Mouse (Mus musculus) heart, embryonic 15.5 days (tissue): ENCODE measurements around the gene Rap1gds1. TPM values are rescaled to one million over a fixed set of nuclear protein-coding genes. Genes with fewer than 3 reads are reported as not detected.

ENCODE experiments used
- ATAC-seq: fragments of 200-750 bp; cut with Nextera tagmentation; replicated peaks from 2 replicates; pipeline ENCODE4 v1.8.0; 2017; ENCODE audit warnings: low read depth, moderate TSS enrichment; ENCODE audit not compliant: insufficient number of reproducible peaks, insufficient read depth, low FRiP score
- H3K27ac ChIP-seq: fragments of 300-500 bp; sonication (generic); 2 replicates; pipeline ENCODE4 v1.5.1; 2015; ENCODE audit warnings: mild to moderate bottlenecking, inconsistent platforms
- H3K27me3 ChIP-seq: fragments of 300-500 bp; sonication (generic); 2 replicates; pipeline ENCODE4 v1.6.1; 2015; ENCODE audit warnings: inconsistent platforms
- H3K36me3 ChIP-seq: fragments of 300-500 bp; sonication (generic); 2 replicates; pipeline ENCODE4 v1.6.1; 2015; ENCODE audit warnings: mild to moderate bottlenecking, inconsistent platforms
- H3K4me1 ChIP-seq: fragments of 300-500 bp; sonication (generic); replicated peaks from 2 replicates; pipeline ENCODE4 v1.6.1; 2015; ENCODE audit warnings: inconsistent platforms
- H3K4me2 ChIP-seq: fragments of 300-500 bp; sonication (generic); 2 replicates; pipeline ENCODE4 v1.6.1; 2015; ENCODE audit warnings: inconsistent platforms, mild to moderate bottlenecking, moderate library complexity
- H3K4me3 ChIP-seq: fragments of 300-500 bp; sonication (generic); 2 replicates; pipeline ENCODE4 v1.5.1; 2015; ENCODE audit warnings: mild to moderate bottlenecking, inconsistent platforms
- H3K9ac ChIP-seq: fragments of 300-500 bp; sonication (generic); 2 replicates; pipeline ENCODE4 v1.6.1; 2015; ENCODE audit warnings: mild to moderate bottlenecking, inconsistent platforms
- H3K9me3 ChIP-seq: fragments of 300-500 bp; sonication (generic); replicated peaks from 2 replicates; pipeline ENCODE4 v1.6.1; 2016; ENCODE audit warnings: inconsistent platforms
- WGBS: fragments of 180-500 bp; shearing (Covaris S2); methylation state at CpG from one replicate; pipeline ENCODE4 v1.1.7; 2015; ENCODE audit warnings: mixed read lengths; 5-methylcytosine and 5-hydroxymethylcytosine counted together
- polyA plus RNA-seq: library from polyadenylated mRNA; unstranded; fragments of >200 nt; fragmentation: Nextera tagmentation; extraction: Ambion mirVana; gene quantifications from 2 replicates; pipeline ENCODE4 v1.2.1, GENCODE M21; 2015

Rap1gds1 gene
- polyA plus RNA-seq, 1 experiment from 2014 or later, result 49.8 TPM

DNA sequence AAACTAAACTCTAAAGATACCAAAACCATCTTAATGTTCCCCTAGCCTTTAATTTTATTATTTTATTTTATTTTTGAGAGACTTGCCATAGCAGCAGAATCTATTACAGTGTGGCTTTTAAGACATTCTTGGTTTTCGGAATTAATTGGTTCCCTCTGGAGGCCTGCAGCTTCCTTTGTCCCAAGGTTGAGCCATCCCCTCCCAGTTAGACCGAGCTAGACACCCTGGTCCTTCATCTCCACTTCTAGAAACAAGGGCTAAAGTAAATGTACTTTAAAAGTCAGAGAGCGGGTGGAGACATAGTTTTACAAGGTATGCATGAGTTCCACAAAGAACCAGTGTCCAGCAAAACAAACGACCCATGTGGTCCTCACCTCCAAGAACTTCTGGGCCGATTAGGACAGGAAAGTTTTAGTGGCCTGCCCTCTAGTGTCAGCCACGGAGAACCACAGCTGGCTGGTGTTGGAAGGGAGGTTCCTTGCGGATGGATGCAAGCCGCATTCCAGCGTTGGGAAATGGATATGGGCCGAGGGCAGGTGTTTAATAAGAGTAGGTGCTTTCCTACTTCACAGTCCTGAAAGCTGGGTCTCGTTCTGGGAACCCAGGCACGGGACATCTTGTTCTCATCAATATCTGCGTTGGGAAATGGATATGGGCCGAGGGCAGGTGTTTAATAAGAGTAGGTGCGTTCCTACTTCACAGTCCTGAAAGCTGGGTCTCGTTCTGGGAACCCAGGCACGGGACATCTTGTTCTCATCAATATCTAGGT lies 168.7 kb downstream of the Rap1gds1 start:
- H3K9me3 ChIP-seq, result no peaks in the 10 kb centered on the region
- peak; percentile 51; the same call in 1 of the 2 replicates for ATAC-seq
- no peak overlapping the region for H3K4me3 ChIP-seq
- no peaks in the 10 kb centered on the region for H3K36me3 ChIP-seq
- H3K9ac ChIP-seq, result no peak overlapping the region
- 0 out of 2 replicates have a peak, but pooled peaks cover 3% of the 10 kb centered on the region for H3K4me1 ChIP-seq
- peak overlapping the region; percentile 72 for H3K27ac ChIP-seq
- 29% methylated on average over 17 of the region's 17 CpGs for WGBS
- H3K4me2 ChIP-seq, result no peak overlapping the region
- H3K27me3 ChIP-seq, result no peaks in the 10 kb centered on the region

DNA sequence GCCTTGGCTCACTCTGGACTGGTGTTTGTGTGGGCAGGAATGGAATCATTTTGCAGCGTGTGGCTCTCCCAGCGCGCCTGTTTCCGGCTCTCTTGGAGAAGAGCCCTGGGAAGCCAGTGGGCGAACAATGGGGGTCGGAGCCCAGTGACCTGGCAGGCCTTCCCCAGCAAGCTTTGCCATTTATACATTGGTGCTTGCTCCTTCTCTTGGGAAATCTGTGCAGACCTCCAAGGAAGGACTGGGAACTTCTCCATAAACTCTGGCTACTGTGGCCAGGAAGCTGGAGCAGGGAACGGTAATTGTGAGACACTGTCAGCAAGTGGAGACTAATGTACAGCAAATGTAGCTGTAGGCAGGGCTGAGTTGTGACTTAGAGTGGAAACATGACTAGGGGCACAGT lies 169.3 kb downstream of the Rap1gds1 start:
- Histone ChIP-seq H3K4me1 (0 out of 2 replicates have a peak, but pooled peaks cover 3% of the 10 kb centered on the region), H3K9me3 (no peaks in the 10 kb centered on the region), H3K27me3 (no peaks in the 10 kb centered on the region), H3K4me2 (no peak overlapping the region), H3K36me3 (no peaks in the 10 kb centered on the region), H3K27ac (peak overlapping the region; percentile 72), H3K4me3 (no peak overlapping the region), H3K9ac (no peak overlapping the region)
- 69% methylated on average over 7 of the region's 7 CpGs for WGBS
- ATAC-seq, result 0 out of 2 replicates have a peak, but pooled peaks have one; percentile 19

DNA sequence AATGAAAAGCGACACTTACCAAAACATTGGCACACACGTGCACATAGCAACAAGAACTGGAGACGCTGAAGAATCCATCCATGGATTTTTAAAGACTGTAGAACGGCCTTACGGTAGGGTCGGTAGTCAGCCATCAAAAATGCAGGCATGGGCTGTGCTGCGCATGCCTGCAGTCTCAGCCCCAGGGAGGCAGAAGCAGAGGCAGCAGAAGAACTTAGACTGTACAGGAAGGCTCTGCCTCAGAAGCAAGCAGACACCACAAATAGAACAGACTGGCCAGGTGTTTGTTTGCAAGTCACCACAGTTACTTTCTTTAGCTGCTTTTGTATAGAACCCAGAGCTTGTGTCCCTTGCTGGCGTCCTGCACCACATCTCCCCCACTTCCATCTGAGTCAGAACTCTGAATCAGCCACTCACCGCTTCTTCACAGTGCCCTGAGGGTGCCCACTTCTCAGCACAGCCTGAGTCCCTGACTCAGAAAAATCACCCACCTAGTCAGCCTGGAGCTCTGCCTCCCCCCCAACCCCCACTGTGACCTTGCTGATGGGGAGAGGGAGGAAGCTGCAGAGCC lies 174.3 kb downstream of the Rap1gds1 start:
- WGBS, result 62% methylated on average over 9 of the region's 9 CpGs
- no peak overlapping the region for H3K27ac ChIP-seq

DNA sequence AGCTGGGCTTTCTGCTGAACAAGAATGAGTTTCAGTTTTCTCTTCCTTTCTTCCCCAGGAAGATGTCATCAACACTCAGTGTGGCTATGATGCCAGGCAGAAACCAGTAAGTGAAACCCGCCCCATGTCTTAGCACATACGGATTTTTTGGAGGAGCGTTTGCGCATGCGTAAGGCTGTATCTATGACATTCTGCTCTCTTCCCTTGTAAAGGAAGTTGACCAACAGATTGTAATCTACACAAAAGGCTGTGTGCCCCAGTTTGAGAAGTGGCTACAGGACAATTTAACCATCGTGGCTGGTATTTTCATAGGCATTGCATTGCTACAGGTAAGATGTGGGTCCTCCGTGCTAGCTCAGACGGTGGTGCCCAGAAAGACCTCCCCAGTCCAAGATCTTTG lies 176.9 kb downstream of the Rap1gds1 start:
- no peaks in the 10 kb centered on the region for H3K9me3 ChIP-seq
- WGBS, result 84% methylated on average over 8 of the region's 8 CpGs
- H3K4me3 ChIP-seq, result no peak overlapping the region

More for the DNA sequence above, 174.3 kb downstream of the Rap1gds1 start:
- Histone ChIP-seq H3K27me3 (no peaks in the 10 kb centered on the region), H3K4me2 (no peak overlapping the region), H3K9ac (no peak overlapping the region), H3K4me1 (0 out of 2 replicates have a peak, but pooled peaks cover 6% of the 10 kb centered on the region), H3K9me3 (no peaks in the 10 kb centered on the region), H3K36me3 (no peaks in the 10 kb centered on the region), H3K4me3 (no peak overlapping the region)
- ATAC-seq, result no peak

DNA sequence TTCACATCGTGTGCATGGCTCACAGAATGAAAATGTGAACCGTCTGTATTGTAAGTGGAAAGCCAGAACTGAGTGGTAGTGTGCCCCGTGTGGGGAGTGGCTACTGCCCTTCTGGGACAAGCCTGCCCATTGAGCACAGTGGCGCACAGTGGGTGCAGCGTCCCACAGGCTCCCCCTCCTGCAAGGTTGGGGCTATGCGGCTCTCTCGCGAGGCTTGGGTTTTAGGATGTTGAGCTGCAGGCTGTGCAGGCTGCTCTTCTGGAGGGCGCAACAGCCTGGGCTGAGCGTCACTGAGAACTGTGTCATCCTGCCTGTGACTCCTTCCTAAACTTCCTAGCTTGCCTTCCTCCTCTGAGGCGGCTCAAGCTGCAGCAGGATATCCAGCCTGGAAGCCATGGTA lies 177.5 kb downstream of the Rap1gds1 start:
- Histone ChIP-seq H3K36me3 (no peaks in the 10 kb centered on the region), H3K4me3 (no peak overlapping the region), H3K9ac (no peak overlapping the region), H3K27ac (no peak overlapping the region), H3K9me3 (no peaks in the 10 kb centered on the region), H3K4me1 (peaks cover 12% of the 10 kb centered on the region), H3K27me3 (no peaks in the 10 kb centered on the region), H3K4me2 (no peak overlapping the region)
- ATAC-seq, result no peak
- 80% methylated on average over 11 of the region's 11 CpGs for WGBS

More for the DNA sequence above, 176.9 kb downstream of the Rap1gds1 start:
- no peak for ATAC-seq
- no peak overlapping the region for H3K27ac ChIP-seq
- H3K36me3 ChIP-seq, result no peaks in the 10 kb centered on the region
- H3K9ac ChIP-seq, result no peak overlapping the region
- H3K27me3 ChIP-seq, result no peaks in the 10 kb centered on the region
- H3K4me2 ChIP-seq, result no peak overlapping the region
- peaks cover 11% of the 10 kb centered on the region for H3K4me1 ChIP-seq

DNA sequence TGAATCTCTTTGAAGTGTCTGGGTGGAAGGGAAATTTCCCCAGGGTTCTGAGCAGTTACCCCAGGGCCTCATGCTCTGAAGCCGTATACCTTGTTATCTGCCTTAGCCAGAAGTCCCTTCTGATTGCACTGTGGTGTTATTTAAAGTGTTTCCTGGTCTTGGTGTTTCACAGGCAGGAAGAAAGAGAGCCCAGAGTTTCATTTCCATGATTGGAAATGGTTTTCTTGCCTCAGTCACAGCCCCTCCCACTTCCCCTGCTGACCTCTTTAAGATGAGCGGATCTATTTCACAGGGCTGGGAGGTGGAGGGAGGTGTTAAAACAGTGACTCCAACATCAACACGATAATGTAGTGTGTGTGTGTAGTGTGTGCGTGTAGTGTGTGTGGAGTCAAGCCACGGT lies 181.5 kb downstream of the Rap1gds1 start:
- H3K27me3 ChIP-seq, result no peaks in the 10 kb centered on the region
- WGBS, result 26% methylated on average over 5 of the region's 5 CpGs
- ATAC-seq, result no peak; the same call in 1 of the 2 replicates
- peaks cover 12% of the 10 kb centered on the region for H3K4me1 ChIP-seq
- H3K36me3 ChIP-seq, result no peaks in the 10 kb centered on the region
- H3K4me3 ChIP-seq, result no peak overlapping the region
- no peak overlapping the region for H3K9ac ChIP-seq
- H3K4me2 ChIP-seq, result no peak overlapping the region
- H3K9me3 ChIP-seq, result no peaks in the 10 kb centered on the region
- H3K27ac ChIP-seq, result no peak overlapping the region

DNA sequence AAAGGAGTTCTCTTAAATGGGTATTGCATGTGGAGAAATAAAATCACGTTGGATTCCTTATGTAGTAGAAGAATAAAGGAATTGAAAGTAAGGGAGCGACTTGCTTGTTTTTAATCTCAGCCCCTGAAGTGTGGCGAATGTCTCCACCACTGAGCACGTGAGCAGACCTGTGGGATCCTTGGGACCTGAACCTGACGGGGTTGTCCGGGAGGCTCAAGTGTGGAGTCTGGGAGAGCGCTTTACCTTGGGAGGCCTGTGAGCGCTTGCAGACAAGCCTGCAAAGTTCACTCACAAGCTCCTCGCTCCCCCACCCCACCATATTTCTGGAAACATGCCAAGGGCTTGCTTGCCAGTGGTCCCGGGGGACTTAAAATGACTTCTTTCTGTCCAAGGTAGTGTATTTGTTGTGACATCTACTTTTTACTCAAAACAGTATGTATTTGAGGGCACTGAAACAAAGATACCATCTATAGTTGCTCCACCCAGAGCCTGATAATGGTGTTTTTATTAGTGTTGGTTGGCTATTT lies 185.2 kb downstream of the Rap1gds1 start:
- Histone ChIP-seq H3K36me3 (no peaks in the 10 kb centered on the region), H3K4me2 (no peak overlapping the region), H3K4me3 (no peak overlapping the region), H3K27ac (0 out of 2 replicates have a peak overlapping the region, but pooled peaks have one; percentile 9), H3K9me3 (no peaks in the 10 kb centered on the region), H3K27me3 (no peaks in the 10 kb centered on the region), H3K9ac (no peak overlapping the region), H3K4me1 (peaks cover 12% of the 10 kb centered on the region)
- no peak for ATAC-seq
- 54% methylated on average over 10 of the region's 10 CpGs for WGBS

DNA sequence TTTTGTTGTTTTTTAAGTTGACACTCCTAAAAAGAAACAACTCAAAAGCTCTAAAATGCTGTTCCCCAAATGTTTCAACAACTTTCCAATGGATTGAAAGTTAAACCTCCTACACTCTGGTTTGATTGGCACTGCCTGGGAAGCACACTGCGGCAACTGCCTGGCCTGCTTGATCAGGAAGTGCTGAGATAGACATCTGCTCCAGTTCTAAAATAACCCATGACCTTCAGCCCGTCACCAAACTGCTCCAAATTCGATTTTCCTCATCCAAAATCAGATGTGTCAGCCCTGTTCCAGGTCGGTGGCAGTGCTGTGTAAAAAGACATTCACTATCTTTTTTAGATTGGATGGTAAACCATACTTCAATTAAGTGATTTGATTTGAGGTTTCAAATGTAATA lies 185.8 kb downstream of the Rap1gds1 start:
- ATAC-seq, result no peak
- Histone ChIP-seq H3K27me3 (no peaks in the 10 kb centered on the region), H3K9ac (no peak overlapping the region), H3K4me2 (no peak overlapping the region), H3K27ac (0 out of 2 replicates have a peak overlapping the region, but pooled peaks have one; percentile 9), H3K4me1 (peaks cover 12% of the 10 kb centered on the region), H3K4me3 (no peak overlapping the region), H3K36me3 (no peaks in the 10 kb centered on the region), H3K9me3 (no peaks in the 10 kb centered on the region)
- 40% methylated on average over 4 of the region's 4 CpGs for WGBS

DNA sequence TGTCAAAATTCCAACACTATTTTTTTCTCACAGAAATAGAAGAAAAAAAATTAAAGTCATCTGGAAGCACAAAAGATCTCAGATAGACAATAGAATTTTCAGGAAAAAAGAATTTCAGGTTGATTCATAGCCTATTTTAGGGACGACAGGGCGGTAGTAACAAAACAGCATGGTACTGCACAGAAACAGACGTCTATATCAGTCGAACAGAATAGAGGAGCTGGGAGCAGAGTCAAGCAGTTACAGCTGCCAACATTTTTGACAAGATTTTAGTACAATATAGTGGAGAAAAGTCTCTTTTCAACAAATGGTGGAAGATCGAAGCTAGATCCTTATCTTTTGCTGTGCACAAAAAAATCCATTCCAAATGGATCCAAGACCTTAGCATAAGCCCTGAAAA lies 188.9 kb downstream of the Rap1gds1 start:
- no peak for ATAC-seq
- H3K4me3 ChIP-seq, result no peak overlapping the region
- no peak overlapping the region for H3K9ac ChIP-seq
- H3K27me3 ChIP-seq, result no peaks in the 10 kb centered on the region
- H3K9me3 ChIP-seq, result no peaks in the 10 kb centered on the region
- H3K36me3 ChIP-seq, result no peaks in the 10 kb centered on the region
- H3K4me1 ChIP-seq, result peaks cover 9% of the 10 kb centered on the region; the same call in 1 of the 2 replicates
- no peak overlapping the region for H3K27ac ChIP-seq
- 78% methylated on average over 5 of the region's 5 CpGs for WGBS
- H3K4me2 ChIP-seq, result no peak overlapping the region

DNA sequence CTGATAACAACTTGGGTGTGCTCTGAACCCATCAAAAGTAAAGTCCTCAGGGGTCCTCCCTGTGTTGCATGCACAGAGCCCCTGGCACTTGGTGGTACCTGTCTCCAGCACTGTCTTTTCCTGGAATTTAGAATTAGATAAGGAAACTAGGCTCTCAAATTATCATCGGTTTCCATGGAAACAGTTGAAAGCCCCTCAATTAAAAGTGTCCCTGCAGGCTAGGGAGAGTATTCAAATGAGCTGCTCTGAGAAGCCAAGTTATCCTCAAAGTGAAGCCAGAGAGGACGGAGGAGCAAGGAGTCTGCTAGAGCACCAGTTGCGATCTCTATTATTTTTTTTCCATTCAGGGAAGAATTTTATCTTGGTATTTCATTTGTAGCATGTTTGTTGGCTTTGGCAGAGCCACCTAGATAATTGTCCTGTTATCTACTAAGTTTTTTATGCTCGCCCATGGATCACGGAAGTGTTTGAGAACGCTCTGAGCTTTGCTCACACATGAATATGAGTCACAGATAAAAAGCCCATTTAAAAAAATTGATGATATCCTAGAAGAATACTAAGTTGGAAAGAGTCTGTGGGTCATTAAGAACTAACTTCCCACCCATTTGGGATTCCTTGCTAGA lies 193.2 kb downstream of the Rap1gds1 start:
- Histone ChIP-seq H3K9me3 (no peaks in the 10 kb centered on the region), H3K27me3 (no peaks in the 10 kb centered on the region), H3K4me3 (no peak overlapping the region), H3K36me3 (no peaks in the 10 kb centered on the region), H3K27ac (peak overlapping the region; percentile 15; the same call in 1 of the 2 replicates), H3K9ac (no peak overlapping the region), H3K4me1 (0 out of 2 replicates have a peak, but pooled peaks cover 3% of the 10 kb centered on the region), H3K4me2 (no peak overlapping the region)
- 38% methylated on average over 6 of the region's 6 CpGs for WGBS
- ATAC-seq, result no peak
